Mouse (Mus musculus): ENCODE data around the gene Tmem164.

The Tmem164 gene

DNA sequence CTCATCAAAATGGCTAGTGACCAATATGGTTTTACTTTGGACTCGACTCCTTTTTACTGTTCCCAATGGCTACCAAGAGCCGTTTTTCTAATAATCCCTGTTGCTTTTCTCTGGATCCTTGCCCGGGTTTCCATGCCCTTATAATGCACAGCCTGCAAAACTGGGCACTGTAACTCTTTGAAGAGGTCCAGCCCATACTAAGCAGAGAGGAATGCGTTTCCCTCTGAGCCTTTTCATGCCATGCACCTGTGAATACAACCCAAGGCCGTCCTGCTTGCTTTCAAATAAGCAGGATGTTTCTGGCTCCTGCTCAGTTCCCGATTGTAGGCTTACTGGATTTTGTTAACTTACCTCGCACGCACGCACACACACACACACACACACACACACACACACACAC lies 7.3 kb downstream of the Tmem164 start:
- no peak for DNase-seq (ENCODE audit: low read depth, low spot score)

DNA sequence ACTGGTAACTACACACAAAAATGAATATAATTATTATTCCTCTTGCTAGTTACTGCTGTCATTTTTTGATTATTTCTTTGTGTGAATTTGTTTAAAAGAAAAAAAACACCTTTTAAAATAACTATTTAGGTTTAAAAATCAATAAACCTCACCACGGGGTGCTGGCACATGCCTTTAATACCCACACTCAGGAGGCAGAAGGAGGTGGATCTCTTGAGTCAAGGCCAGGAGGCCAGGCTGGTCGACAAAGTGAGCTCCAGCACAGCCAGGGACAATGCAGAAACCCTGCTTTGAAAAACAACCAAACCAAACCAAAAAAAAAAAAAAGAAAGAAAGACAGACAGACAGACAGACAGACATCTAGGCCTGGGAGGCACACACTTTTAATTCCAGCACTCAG lies 12.1 kb downstream of the Tmem164 start:
- no peak for DNase-seq (ENCODE audit: low read depth, low spot score)

- no peak for DNase-seq (ENCODE audit: low read depth, low spot score)
Measured at GRCm38 (mm10) chrX:142694338-142694737, 13.1 kb downstream of the Tmem164 start.

- no peak for DNase-seq (ENCODE audit: low read depth, low spot score)
Measured at GRCm38 (mm10) chrX:142694856-142695255, 13.7 kb downstream of the Tmem164 start.

GRCm38 (mm10) chrX:142696789-142697188 lies 15.6 kb downstream of the Tmem164 start:
- no peak for DNase-seq (ENCODE audit: low read depth, low spot score)

DNA sequence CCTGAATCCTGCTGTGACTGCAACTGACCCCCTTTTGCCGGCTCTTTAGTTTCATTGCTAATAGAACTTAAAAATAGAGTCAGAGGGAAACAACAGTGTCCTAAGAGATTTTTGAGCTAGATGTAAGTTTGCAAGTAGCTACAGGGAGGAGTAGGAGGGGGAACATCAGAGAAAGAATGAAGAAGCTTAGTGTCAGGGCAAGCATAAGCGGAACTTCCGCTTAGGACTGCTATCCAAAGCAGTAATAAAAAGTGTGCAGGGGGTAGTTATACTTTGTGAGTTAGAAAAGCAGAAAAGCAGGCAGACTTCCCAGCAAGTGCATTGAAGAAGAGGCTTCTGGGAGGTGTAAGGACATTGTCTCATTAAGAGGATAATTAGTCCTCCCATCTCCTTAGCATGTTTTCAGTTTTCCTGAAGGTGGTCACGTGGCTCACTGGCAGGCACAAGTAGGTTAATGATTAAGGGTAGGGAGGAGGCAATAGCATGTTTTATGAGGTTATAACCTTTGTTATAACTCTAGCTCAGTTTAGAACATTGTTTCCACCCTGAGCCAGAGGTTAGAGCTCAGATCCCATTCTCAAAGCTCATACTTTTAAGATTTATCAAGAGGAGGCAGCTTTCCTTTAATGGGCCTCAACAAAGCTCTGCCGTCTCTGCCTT lies 16.5 kb downstream of the Tmem164 start:
- no peak for DNase-seq (ENCODE audit: low read depth, low spot score)

DNA sequence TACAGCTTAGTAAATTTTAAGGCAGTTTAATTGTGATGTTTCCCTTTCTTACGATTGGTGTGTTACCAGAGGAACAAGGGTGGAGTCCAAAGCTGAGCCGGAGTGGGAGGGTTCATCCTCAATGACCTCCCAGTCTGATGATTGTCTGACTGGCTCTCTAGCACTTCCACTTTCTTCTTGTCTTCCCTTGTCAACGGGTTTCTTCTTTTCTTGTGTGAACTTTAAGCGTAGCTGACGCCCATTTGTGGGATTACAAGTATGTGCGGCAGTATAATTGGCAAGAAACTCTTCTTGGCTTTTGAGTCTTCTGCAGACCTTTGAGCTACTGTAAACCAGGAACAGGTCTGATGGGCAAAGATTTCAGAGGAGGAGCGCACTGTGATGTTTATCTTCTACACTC lies 17.0 kb downstream of the Tmem164 start:
- no peak for DNase-seq (ENCODE audit: low read depth, low spot score)

GRCm38 (mm10) chrX:142702094-142702493 lies 20.9 kb downstream of the Tmem164 start:
- no peak for DNase-seq (ENCODE audit: low read depth, low spot score)

DNA sequence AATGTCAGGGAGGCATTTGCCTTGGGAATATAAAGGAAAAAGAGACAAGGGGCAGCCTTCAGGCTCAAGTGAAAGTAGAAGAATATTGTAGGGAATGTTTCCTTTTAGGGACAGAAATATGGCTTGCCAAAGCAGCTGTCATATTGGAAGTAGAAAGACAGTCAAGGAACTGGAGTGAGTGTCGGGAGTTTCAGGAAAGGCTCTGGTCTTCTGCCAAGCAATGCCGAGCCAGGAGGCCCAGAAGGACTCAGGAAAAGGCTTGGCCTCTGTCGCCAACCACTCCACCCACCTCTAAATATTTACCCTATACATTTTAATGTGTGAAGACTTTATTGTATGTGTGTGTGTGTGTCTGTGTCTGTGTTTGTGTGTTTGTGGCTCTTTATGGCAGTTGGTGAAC lies 21.4 kb downstream of the Tmem164 start:
- DNase-seq (ENCODE audit: low read depth, low spot score), result no peak

DNA sequence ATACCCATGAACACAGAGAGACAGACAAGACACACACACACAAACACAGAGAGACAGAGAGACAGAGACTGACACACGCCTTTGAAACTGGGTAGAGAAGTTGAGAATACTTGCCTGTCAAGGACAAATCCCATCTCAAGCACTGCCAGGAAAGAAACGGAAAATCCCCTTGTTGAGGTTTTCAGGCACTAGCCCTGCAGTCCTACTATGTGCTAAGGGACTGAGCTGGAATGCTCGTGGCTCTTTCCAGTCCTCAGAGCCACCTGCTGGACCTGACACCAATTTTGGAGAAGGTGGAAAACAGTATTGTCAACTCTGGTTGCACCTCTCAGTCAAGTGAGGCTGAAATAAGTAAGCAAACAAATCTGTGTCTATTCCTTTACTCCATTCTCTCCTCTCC lies 22.7 kb downstream of the Tmem164 start:
- no peak for DNase-seq (ENCODE audit: low read depth, low spot score)

DNA sequence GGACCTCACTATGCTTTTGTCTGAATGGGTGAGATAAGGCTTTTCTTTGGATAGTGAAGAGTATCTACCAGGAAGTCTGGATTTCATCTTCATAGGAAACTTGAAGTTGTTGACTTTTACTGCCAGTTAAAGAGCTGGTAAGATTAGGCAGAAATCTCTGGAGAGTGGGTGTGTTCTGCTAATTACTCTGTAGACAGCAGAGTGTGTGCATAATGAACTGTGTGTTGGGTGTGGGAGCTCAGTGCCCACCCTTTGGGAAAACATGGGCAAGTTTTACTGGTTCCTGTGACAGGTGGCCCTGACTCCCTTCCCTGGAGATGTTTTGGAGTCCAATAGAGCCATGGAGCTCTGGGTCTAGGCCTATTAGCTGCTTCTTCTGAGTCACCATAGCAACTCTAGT lies 27.1 kb downstream of the Tmem164 start:
- no peak for DNase-seq (ENCODE audit: low read depth, low spot score)

- no peak for DNase-seq (ENCODE audit: low read depth, low spot score)
Measured at GRCm38 (mm10) chrX:142716014-142716413, 34.8 kb downstream of the Tmem164 start.

GRCm38 (mm10) chrX:142717958-142718478 lies 36.8 kb downstream of the Tmem164 start:
- DNase-seq (ENCODE audit: low read depth, low spot score), result no peak

- DNase-seq (ENCODE audit: low read depth, low spot score), result no peak
Measured at GRCm38 (mm10) chrX:142718759-142719158, 37.6 kb downstream of the Tmem164 start.

GRCm38 (mm10) chrX:142721897-142722296 lies 40.7 kb downstream of the Tmem164 start:
- DNase-seq (ENCODE audit: low read depth, low spot score), result no peak

DNA sequence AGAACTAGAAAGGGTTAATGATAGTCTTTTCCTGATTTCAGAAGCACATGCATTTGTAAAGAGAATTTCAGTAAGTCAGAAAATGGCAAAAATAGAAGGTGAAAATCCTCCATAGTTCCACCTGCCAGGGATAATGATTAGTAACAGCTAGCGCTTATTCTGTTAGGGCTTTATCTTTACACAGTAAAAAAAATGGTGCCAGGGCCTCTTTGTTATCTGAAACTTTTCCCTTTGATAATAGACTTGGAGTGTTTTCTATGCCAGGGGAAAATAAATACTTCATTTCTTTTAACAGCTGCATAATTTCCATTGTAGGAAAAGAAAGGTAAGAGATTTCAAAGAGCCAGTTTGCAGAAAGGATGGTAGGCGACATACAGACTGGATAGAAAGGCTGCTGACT lies 43.0 kb downstream of the Tmem164 start:
- DNase-seq (ENCODE audit: low read depth, low spot score), result no peak

- no peak for DNase-seq (ENCODE audit: low read depth, low spot score)
Measured at GRCm38 (mm10) chrX:142725571-142725970, 44.4 kb downstream of the Tmem164 start.

DNA sequence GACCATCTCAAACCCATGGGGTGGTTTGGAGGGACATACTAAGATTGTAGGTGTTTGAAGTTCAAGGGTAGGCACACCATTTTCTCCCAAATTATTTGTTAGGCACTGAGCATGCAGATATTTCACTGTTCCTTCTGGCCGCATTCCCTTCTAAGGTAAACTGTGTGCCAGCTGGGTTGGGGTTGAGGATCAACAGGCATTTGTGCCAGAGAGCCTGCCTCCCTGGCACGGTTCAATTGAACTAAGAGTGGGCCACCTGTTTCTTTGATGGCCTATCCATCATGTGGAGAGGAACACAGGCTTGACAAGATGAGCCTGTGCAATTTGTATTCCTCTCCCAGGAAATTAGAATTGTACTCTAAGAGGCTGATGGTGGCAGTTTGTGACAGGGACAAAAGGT lies 45.1 kb downstream of the Tmem164 start:
- no peak for DNase-seq (ENCODE audit: low read depth, low spot score)

GRCm38 (mm10) chrX:142727847-142728246 lies 46.6 kb downstream of the Tmem164 start:
- DNase-seq (ENCODE audit: low read depth, low spot score), result no peak

GRCm38 (mm10) chrX:142729040-142729439 lies 47.8 kb downstream of the Tmem164 start:
- DNase-seq (ENCODE audit: low read depth, low spot score), result no peak

GRCm38 (mm10) chrX:142729482-142729881 lies 48.3 kb downstream of the Tmem164 start:
- DNase-seq (ENCODE audit: low read depth, low spot score), result no peak

GRCm38 (mm10) chrX:142737099-142737498 lies 55.9 kb downstream of the Tmem164 start:
- DNase-seq (ENCODE audit: low read depth, low spot score), result no peak

DNA sequence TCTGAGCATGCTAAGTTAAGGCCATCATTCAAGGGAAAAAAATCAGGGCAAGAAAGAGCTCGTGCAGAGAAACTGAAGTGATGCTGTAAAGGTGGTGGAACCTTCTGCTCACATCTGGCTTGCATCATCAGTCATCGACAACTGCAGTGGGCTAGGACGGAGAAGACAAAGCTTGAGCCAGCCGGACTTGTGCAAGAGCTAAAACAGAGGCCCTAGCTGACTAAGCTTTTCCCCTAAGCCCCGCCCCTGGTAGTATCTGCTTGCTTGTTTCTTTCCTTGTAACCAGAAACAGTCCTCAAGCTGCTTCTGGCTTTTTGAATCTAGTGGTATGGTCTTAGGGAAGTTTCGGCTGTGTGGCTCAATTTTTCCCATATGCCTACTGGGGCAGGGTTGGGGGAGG lies 56.5 kb downstream of the Tmem164 start:
- DNase-seq (ENCODE audit: low read depth, low spot score), result no peak

DNA sequence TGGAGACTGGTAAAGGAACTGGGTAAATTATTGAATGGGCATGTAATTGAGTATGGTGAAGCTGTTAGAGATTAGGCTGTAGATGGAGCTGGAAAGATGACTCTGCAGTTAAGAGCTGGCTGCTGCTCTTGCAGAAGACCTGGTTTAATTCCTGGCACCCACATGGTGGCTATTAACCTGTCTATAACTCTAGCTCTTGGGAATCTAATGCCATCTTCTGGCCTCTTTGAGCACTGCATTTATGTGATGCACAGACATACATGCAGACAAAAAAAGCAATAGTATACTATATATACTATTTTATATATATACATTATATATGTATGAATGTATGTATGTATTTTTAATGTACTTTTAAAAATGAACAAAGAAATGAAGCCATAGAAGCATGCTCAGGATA lies 66.2 kb downstream of the Tmem164 start:
- no peak for DNase-seq (ENCODE audit: low read depth, low spot score)

Measured in WW6 (cell line).